In genomic region chr14:79314245-79315010, GRCm38 (mm10) we compare ENCODE assay signal across 12 mouse cellular contexts. TPM values are rescaled to one million over a fixed set of nuclear protein-coding genes. Genes with fewer than 3 reads are reported as not detected.
DNase-seq lines count a peak whose midpoint lies in the region; ATAC-seq and TF ChIP-seq lines count a peak whose summit lies in the region.
"Had no signal": no experiment of that assay in that cellular context is flagged by ENCODE, and none has a peak within 500 bp of the region (broad histone marks: within the 10 kb centered on the region; RNA-seq: fewer than 3 reads in every experiment).

No protein-coding gene starts in this region.

- H3K4me3 ChIP-seq in hindbrain, postnatal 0 days (ENCODE audit: low read length) = no peak overlapping the region
- H3K4me3 ChIP-seq in hindbrain, embryonic 10.5 days = no peak overlapping the region
- no peak overlapping the region for H3K4me3 ChIP-seq in embryonic facial prominence, embryonic 14.5 days (ENCODE audit: low read depth, low read length)
- H3K4me3 ChIP-seq in limb, embryonic 15.5 days = no peak overlapping the region
- H3K4me3 ChIP-seq: megakaryocyte, embryonic 14.5 days; neural tube, embryonic 13.5 days had no signal

- no peaks in the 10 kb centered on the region for H3K4me1 ChIP-seq in hindbrain, postnatal 0 days (ENCODE audit: insufficient read depth, low read length)
- H3K4me1 ChIP-seq in hindbrain, embryonic 10.5 days (replicated peaks) = peaks cover 8% of the 10 kb centered on the region; the same call in 1 of the 2 replicates
- peaks cover 15% of the 10 kb centered on the region for H3K4me1 ChIP-seq in embryonic facial prominence, embryonic 14.5 days (ENCODE audit: control insufficient read depth, insufficient read depth, low read length)
- peaks cover 11% of the 10 kb centered on the region; the same call in 1 of the 2 replicates for H3K4me1 ChIP-seq in limb, embryonic 15.5 days
- H3K4me1 ChIP-seq: neural tube, embryonic 13.5 days had no signal

- no peaks in the 10 kb centered on the region for H3K36me3 ChIP-seq in hindbrain, postnatal 0 days (ENCODE audit: insufficient read depth, low read length)
- H3K36me3 ChIP-seq in hindbrain, embryonic 10.5 days = no peaks in the 10 kb centered on the region
- no peaks in the 10 kb centered on the region for H3K36me3 ChIP-seq in embryonic facial prominence, embryonic 14.5 days (ENCODE audit: control insufficient read depth, insufficient read depth, low read length)
- no peaks in the 10 kb centered on the region for H3K36me3 ChIP-seq in limb, embryonic 15.5 days
- H3K36me3 ChIP-seq: neural tube, embryonic 13.5 days had no signal

- WGBS in hindbrain, postnatal 0 days = 75% methylated on average over 12 of the region's 12 CpGs
- 82% methylated on average over 12 of the region's 12 CpGs for WGBS in hindbrain, embryonic 10.5 days
- 71% methylated on average over 12 of the region's 12 CpGs for WGBS in embryonic facial prominence, embryonic 14.5 days
- 68% methylated on average over 12 of the region's 12 CpGs for WGBS in limb, embryonic 15.5 days

- no peaks in the 10 kb centered on the region for H3K9me3 ChIP-seq in hindbrain, postnatal 0 days (ENCODE audit: low read length)
- no peaks in the 10 kb centered on the region for H3K9me3 ChIP-seq in hindbrain, embryonic 10.5 days
- no peaks in the 10 kb centered on the region for H3K9me3 ChIP-seq in embryonic facial prominence, embryonic 14.5 days (ENCODE audit: control insufficient read depth, low read length)
- H3K9me3 ChIP-seq in limb, embryonic 15.5 days = no peaks in the 10 kb centered on the region
- H3K9me3 ChIP-seq: megakaryocyte, embryonic 14.5 days; neural tube, embryonic 13.5 days had no signal

- no peak for DNase-seq in hindbrain, postnatal 0 days (ENCODE audit: low spot score)
- DNase-seq in hindbrain, embryonic 10.5 days (ENCODE audit: low spot score) = no peak
- no peak for DNase-seq in embryonic facial prominence, embryonic 14.5 days (ENCODE audit: low spot score)
- DNase-seq in kidney, adult 18-20 months = no peak
- DNase-seq in adrenal gland, adult (ENCODE audit: inconsistent age in 2 of 2, low spot score in 1 of 2) = no peak
- DNase-seq: adrenal gland, postnatal 36 days; cerebellum, adult 18-20 months; lung, adult 18-20 months had no signal

- ATAC-seq in hindbrain, postnatal 0 days = no peak
- ATAC-seq in CD4-positive, CD25-positive, alpha-beta regulatory T cell, adult 4 months = peak; percentile 54
- no peak for ATAC-seq in embryonic facial prominence, embryonic 14.5 days (ENCODE audit: low read depth)
- no peak for ATAC-seq in limb, embryonic 15.5 days (ENCODE audit: insufficient number of reproducible peaks, low FRiP score, low TSS enrichment, low read depth)

- H3K4me2 ChIP-seq in hindbrain, postnatal 0 days (ENCODE audit: low read depth, low read length) = no peak overlapping the region
- no peak overlapping the region for H3K4me2 ChIP-seq in embryonic facial prominence, embryonic 14.5 days (ENCODE audit: low read depth, low read length)
- H3K4me2 ChIP-seq in limb, embryonic 15.5 days = no peak overlapping the region
- H3K4me2 ChIP-seq: neural tube, embryonic 13.5 days had no signal

- no peaks in the 10 kb centered on the region for H3K27me3 ChIP-seq in hindbrain, postnatal 0 days (ENCODE audit: insufficient read depth, low read length)
- no peaks in the 10 kb centered on the region for H3K27me3 ChIP-seq in hindbrain, embryonic 10.5 days (ENCODE audit: insufficient read depth, poor library complexity, severe bottlenecking)
- H3K27me3 ChIP-seq in embryonic facial prominence, embryonic 14.5 days (replicated peaks; ENCODE audit: control insufficient read depth, insufficient read depth, low read length) = no peaks in the 10 kb centered on the region
- no peaks in the 10 kb centered on the region for H3K27me3 ChIP-seq in limb, embryonic 15.5 days
- H3K27me3 ChIP-seq: megakaryocyte, embryonic 14.5 days; neural tube, embryonic 13.5 days had no signal

- no peak overlapping the region for H3K9ac ChIP-seq in hindbrain, postnatal 0 days (replicated peaks; ENCODE audit: low read length)
- H3K9ac ChIP-seq in embryonic facial prominence, embryonic 14.5 days (ENCODE audit: low read depth, low read length) = no peak overlapping the region
- H3K9ac ChIP-seq in limb, embryonic 15.5 days = no peak overlapping the region
- H3K9ac ChIP-seq: neural tube, embryonic 13.5 days had no signal

- no peak for TF ChIP-seq CTCF in hindbrain, postnatal 0 days (IDR thresholded peaks at IDR 0.05; ENCODE audit: low read depth)

- peak overlapping the region; percentile 65; the same call in 1 of the 2 replicates for H3K27ac ChIP-seq in hindbrain, postnatal 0 days
- no peak overlapping the region for H3K27ac ChIP-seq in hindbrain, embryonic 10.5 days
- H3K27ac ChIP-seq in embryonic facial prominence, embryonic 14.5 days (replicated peaks; ENCODE audit: low read depth, low read length) = peak overlapping the region; percentile 76
- peak overlapping the region; percentile 57; the same call in 1 of the 2 replicates for H3K27ac ChIP-seq in limb, embryonic 15.5 days
- H3K27ac ChIP-seq: neural tube, embryonic 13.5 days had no signal

RNA-seq across cellular contexts. Expression of gene Rgcc, which starts 13.0 kb away (rescaled TPM):
- 68.6 and 74.4 TPM in 2 replicates for total RNA-seq in hindbrain, postnatal 0 days (2014; rRNA removed)
- polyA plus RNA-seq in hindbrain, postnatal 0 days (2015; fragmentation: Nextera tagmentation; extraction: Ambion mirVana) = 43.3 and 55.1 TPM in 2 replicates
- 26.2 and 52.1 TPM in 2 replicates for polyA plus RNA-seq in hindbrain, embryonic 10.5 days (2016; fragmentation: Nextera tagmentation; extraction: Ambion mirVana)
- 10 to 100 TPM; 20.3 to 29.3 TPM for polyA plus RNA-seq in CD4-positive, CD25-positive, alpha-beta regulatory T cell, adult 4 months (2017; shearing (Covaris generic))
- 74.8 and 89.5 TPM in 2 replicates for polyA plus RNA-seq in embryonic facial prominence, embryonic 14.5 days (2014; fragmentation: Nextera tagmentation; extraction: Ambion mirVana)
- polyA plus RNA-seq in limb, embryonic 15.5 days (2015; fragmentation: Nextera tagmentation; extraction: Ambion mirVana) = 65.4 and 70.2 TPM in 2 replicates
